Mouse (Mus musculus): ENCODE measurements around the gene Nenf. TPM values are rescaled to one million over a fixed set of nuclear protein-coding genes. Genes with fewer than 3 reads are reported as not detected.

Nenf gene
- total and polyA plus RNA-seq, 2 experiments from 2014 or later: 184 to 185 TPM

DNA sequence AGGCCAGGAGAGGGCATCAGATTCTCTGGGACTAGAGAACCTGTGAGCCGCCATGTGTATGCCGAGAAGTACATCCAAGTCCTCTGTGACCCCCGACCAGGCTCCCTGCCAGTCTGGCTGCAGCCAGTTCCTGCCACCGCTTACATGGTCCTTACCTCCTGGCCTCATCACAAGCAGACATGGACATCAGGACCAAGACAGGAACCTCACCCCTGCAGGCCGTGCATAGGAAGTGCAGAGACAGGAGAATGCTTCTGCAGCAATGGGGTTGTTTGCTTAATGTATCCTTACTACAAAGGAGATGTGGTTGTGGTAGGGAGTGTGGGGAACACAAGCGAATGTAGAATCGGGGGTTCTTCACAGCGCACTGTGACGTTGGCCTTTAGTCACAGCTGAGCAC, 11.7 kb downstream of the Nenf start:
- WGBS: 90% methylated on average over 9 of the region's 9 CpGs
- Histone ChIP-seq H3K4me3 (ENCODE audit: low read depth, low read length) (no peak overlapping the region), H3K36me3 (ENCODE audit: insufficient read depth, low read length) (peaks cover 3% of the 10 kb centered on the region), H3K4me1 (ENCODE audit: insufficient read depth, low read length) (no peaks in the 10 kb centered on the region), H3K9ac (replicated peaks; ENCODE audit: low read length, poor library complexity, severe bottlenecking) (no peak overlapping the region), H3K27me3 (ENCODE audit: insufficient read depth, low read length) (no peaks in the 10 kb centered on the region), H3K4me2 (ENCODE audit: low read depth, low read length, poor library complexity, severe bottlenecking) (no peak overlapping the region), H3K27ac (ENCODE audit: low read depth, low read length) (no peak overlapping the region), H3K9me3 (ENCODE audit: low read length) (no peaks in the 10 kb centered on the region)
- DNase-seq (ENCODE audit: low spot score): no peak
- peak; percentile 40 for TF ChIP-seq CTCF (IDR thresholded peaks at IDR 0.05)
- no peak for ATAC-seq (ENCODE audit: low FRiP score)

GRCm38 (mm10) chr1:191305610-191306009, 12.4 kb downstream of the Nenf start:
- H3K9ac ChIP-seq (replicated peaks; ENCODE audit: low read length, poor library complexity, severe bottlenecking): no peak overlapping the region
- ATAC-seq (ENCODE audit: low FRiP score): no peak
- no peaks in the 10 kb centered on the region for H3K4me1 ChIP-seq (ENCODE audit: insufficient read depth, low read length)
- H3K4me3 ChIP-seq (ENCODE audit: low read depth, low read length): no peak overlapping the region
- 68% methylated on average over 7 of the region's 7 CpGs for WGBS
- no peaks in the 10 kb centered on the region for H3K9me3 ChIP-seq (ENCODE audit: low read length)
- TF ChIP-seq CTCF (IDR thresholded peaks at IDR 0.05): peak; percentile 60
- DNase-seq (ENCODE audit: low spot score): no peak
- peaks cover 3% of the 10 kb centered on the region for H3K36me3 ChIP-seq (ENCODE audit: insufficient read depth, low read length)
- H3K4me2 ChIP-seq (ENCODE audit: low read depth, low read length, poor library complexity, severe bottlenecking): no peak overlapping the region
- H3K27ac ChIP-seq (ENCODE audit: low read depth, low read length): no peak overlapping the region
- H3K27me3 ChIP-seq (ENCODE audit: insufficient read depth, low read length): no peaks in the 10 kb centered on the region

DNA sequence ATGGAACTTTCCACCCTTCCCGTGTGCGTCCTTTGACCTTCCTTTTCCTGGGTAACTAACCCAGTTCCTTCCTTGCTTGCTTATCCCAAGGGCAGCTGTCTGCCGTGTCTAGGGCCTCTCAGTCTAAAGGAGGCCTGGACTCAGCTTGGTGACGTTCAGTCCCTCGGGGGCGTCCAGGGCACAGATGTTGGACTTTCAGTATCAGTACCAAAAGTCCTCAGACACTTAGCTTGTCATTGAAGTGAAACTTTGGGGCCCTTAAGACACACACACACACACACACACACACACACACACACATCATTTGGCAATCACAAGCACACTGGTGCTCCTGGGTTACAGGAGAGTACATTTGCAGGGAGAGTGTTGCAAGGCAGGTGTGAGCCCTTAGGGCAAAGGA, 13.8 kb downstream of the Nenf start:
- Histone ChIP-seq H3K27me3 (ENCODE audit: insufficient read depth, low read length) (no peaks in the 10 kb centered on the region), H3K9ac (replicated peaks; ENCODE audit: low read length, poor library complexity, severe bottlenecking) (no peak overlapping the region), H3K27ac (ENCODE audit: low read depth, low read length) (no peak overlapping the region), H3K9me3 (ENCODE audit: low read length) (no peaks in the 10 kb centered on the region), H3K4me3 (ENCODE audit: low read depth, low read length) (no peak overlapping the region), H3K4me1 (ENCODE audit: insufficient read depth, low read length) (no peaks in the 10 kb centered on the region), H3K36me3 (ENCODE audit: insufficient read depth, low read length) (peaks cover 3% of the 10 kb centered on the region), H3K4me2 (ENCODE audit: low read depth, low read length, poor library complexity, severe bottlenecking) (no peak overlapping the region)
- 77% methylated on average over 6 of the region's 6 CpGs for WGBS
- no peak for TF ChIP-seq CTCF (IDR thresholded peaks at IDR 0.05)
- DNase-seq (ENCODE audit: low spot score): no peak
- no peak for ATAC-seq (ENCODE audit: low FRiP score)

DNA sequence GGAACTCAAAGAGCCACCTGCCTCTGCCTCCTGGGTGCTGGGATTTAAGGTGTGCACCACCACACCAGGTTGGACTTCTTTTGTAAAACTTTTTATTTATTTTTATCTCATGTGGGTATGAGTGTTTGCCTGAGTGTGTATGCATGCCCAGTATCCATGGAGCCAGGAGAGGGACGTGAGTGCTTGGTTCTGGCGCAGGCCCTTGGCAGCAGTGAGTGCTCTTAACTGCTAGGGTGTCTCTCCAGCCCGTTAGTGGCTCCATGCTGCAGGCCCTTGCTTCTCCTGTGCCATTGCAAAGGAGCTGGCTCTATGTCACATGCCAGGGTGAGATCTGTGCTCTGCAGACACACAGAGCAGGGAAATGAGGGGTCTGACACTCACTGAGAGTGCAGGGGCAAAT, 14.3 kb downstream of the Nenf start:
- Histone ChIP-seq H3K4me1 (ENCODE audit: insufficient read depth, low read length) (no peaks in the 10 kb centered on the region), H3K9ac (replicated peaks; ENCODE audit: low read length, poor library complexity, severe bottlenecking) (no peak overlapping the region), H3K4me3 (ENCODE audit: low read depth, low read length) (no peak overlapping the region), H3K4me2 (ENCODE audit: low read depth, low read length, poor library complexity, severe bottlenecking) (no peak overlapping the region), H3K9me3 (ENCODE audit: low read length) (no peaks in the 10 kb centered on the region), H3K36me3 (ENCODE audit: insufficient read depth, low read length) (peaks cover 3% of the 10 kb centered on the region), H3K27me3 (ENCODE audit: insufficient read depth, low read length) (no peaks in the 10 kb centered on the region), H3K27ac (ENCODE audit: low read depth, low read length) (no peak overlapping the region)
- no peak for ATAC-seq (ENCODE audit: low FRiP score)
- DNase-seq (ENCODE audit: low spot score): no peak
- no peak for TF ChIP-seq CTCF (IDR thresholded peaks at IDR 0.05)
- WGBS: 78% methylated on average over 3 of the region's 3 CpGs

- Histone ChIP-seq H3K9ac (replicated peaks; ENCODE audit: low read length, poor library complexity, severe bottlenecking) (no peak overlapping the region), H3K4me2 (ENCODE audit: low read depth, low read length, poor library complexity, severe bottlenecking) (no peak overlapping the region), H3K27me3 (ENCODE audit: insufficient read depth, low read length) (no peaks in the 10 kb centered on the region), H3K36me3 (ENCODE audit: insufficient read depth, low read length) (peaks cover 3% of the 10 kb centered on the region), H3K9me3 (ENCODE audit: low read length) (no peaks in the 10 kb centered on the region), H3K27ac (ENCODE audit: low read depth, low read length) (no peak overlapping the region), H3K4me1 (ENCODE audit: insufficient read depth, low read length) (no peaks in the 10 kb centered on the region), H3K4me3 (ENCODE audit: low read depth, low read length) (no peak overlapping the region)
- no peak for ATAC-seq (ENCODE audit: low FRiP score)
- no peak for TF ChIP-seq CTCF (IDR thresholded peaks at IDR 0.05)
- 26% methylated on average over 4 of the region's 4 CpGs for WGBS
- no peak for DNase-seq (ENCODE audit: low spot score)
These were observed 16.1 kb downstream of the Nenf start for GRCm38 (mm10) chr1:191301903-191302302.

DNA sequence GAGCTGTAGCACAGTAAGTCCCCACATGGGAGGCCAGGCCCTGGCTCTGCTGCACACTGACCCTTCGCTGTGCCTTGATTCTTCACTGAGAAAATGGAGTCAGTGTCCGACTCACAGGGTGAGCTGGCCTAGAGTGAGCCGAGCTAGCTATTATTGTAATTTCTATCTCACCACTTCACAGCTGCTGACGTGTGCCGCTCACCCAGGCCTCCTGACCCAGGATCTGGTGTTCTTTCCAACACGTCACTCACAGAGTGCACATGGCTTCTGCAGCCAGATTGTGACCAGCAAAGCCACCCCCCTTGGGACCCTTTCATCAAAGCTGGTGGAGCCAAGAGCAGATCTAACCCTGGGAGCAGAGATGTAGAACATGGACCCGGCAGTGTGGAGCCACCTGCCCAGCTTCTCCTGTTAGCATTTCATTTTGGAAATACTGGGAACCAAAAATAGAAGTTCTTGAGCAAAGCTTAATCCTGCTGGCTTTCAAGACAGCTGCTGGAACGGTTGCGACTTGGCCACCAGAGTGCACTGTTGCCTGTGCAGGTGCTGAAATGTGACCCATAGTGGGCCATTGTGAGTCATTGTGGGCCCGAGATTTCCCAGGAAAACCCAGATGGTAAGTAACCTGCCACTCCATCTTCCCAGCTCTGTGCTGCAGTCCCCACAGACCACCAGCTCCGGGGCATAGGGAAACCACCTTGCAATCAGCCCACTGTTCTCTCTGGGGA, 18.6 kb downstream of the Nenf start:
- H3K4me1 ChIP-seq (ENCODE audit: insufficient read depth, low read length): no peaks in the 10 kb centered on the region
- 60% methylated on average over 11 of the region's 11 CpGs for WGBS
- DNase-seq (ENCODE audit: low spot score) (peak; percentile 54), ATAC-seq (ENCODE audit: low FRiP score) (no peak)
- peak; percentile 71 for TF ChIP-seq CTCF (IDR thresholded peaks at IDR 0.05)
- no peaks in the 10 kb centered on the region for H3K36me3 ChIP-seq (ENCODE audit: insufficient read depth, low read length)
- H3K4me2 ChIP-seq (ENCODE audit: low read depth, low read length, poor library complexity, severe bottlenecking): no peak overlapping the region
- H3K9ac ChIP-seq (replicated peaks; ENCODE audit: low read length, poor library complexity, severe bottlenecking): no peak overlapping the region
- H3K9me3 ChIP-seq (ENCODE audit: low read length): no peaks in the 10 kb centered on the region
- H3K4me3 ChIP-seq (ENCODE audit: low read depth, low read length): no peak overlapping the region
- H3K27me3 ChIP-seq (ENCODE audit: insufficient read depth, low read length): no peaks in the 10 kb centered on the region
- H3K27ac ChIP-seq (ENCODE audit: low read depth, low read length): no peak overlapping the region
